Mouse (Mus musculus) bone marrow, adult 2 months (tissue): Measurements from ENCODE around the gene Ankrd44.

Experiments
- CTCF ChIP-seq: fragments of 200-500 bp; IDR thresholded peaks from 2 replicates; pipeline ENCODE4 v1.5.1; 2011; ENCODE audit warnings: low read length, control low read depth; ENCODE audit not compliant: control insufficient read depth, insufficient read depth
- POLR2A ChIP-seq: fragments of 200-500 bp; IDR thresholded peaks from 2 replicates; pipeline ENCODE4 v1.6.1; 2011; ENCODE audit warnings: low read depth, mild to moderate bottlenecking, control low read depth, low read length, borderline replicate concordance; ENCODE audit not compliant: control insufficient read depth

DNA sequence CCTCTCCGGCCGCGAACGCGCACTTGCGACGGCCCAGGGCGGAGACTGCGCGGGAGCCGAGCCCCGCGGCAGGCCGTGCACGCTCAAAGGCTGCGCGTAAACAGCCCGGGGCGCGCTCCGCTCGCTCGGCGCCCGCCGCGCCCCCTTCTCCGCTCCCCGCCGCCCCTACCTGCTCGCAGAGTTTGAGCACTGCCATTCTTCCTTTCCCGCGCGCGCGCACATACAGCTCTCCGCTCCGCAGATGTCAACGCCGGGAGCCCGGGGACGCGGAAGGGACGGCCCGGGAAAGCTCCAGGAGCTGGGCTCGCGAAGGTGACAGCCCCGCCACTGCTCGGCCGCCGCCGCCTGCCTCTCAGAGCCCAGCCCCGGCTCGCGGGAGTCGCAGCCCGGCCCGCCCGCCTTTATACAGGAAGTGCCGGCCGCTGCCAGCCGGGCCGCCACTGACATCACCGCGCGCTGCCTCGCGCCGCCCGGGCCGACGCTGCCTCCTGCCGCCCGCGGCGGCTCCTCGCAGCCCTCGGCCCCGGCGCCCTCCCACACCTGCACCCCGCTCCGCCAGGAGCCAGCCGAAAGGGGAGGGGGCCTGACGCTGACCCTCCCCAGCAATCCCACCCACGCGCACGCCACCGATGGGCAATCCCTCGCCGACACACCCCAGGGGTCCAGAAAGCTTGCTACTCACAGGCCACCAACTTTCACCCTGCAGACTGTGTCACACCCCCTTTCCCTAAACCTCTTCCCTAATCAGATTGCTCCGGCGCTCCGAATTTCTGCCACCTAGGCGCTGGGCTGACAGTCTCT, at the start of gene Ankrd44:
- TF ChIP-seq POLR2A, result no peak
- peak; percentile 63 for TF ChIP-seq CTCF
